Mouse (Mus musculus): Measurements from ENCODE around the gene Aacs. TPM values are rescaled to one million over a fixed set of nuclear protein-coding genes. Genes with fewer than 3 reads are reported as not detected.
"Not testable (repeated sequence)": the region's sequence is repeated elsewhere in the genome, so short reads cannot be mapped to it uniquely, and the experiment has no call there.

Gene Aacs
- polyA plus RNA-seq (2015; fragmentation: Nextera tagmentation; extraction: Ambion mirVana): 39.7 and 41.4 TPM in 2 replicates

DNA sequence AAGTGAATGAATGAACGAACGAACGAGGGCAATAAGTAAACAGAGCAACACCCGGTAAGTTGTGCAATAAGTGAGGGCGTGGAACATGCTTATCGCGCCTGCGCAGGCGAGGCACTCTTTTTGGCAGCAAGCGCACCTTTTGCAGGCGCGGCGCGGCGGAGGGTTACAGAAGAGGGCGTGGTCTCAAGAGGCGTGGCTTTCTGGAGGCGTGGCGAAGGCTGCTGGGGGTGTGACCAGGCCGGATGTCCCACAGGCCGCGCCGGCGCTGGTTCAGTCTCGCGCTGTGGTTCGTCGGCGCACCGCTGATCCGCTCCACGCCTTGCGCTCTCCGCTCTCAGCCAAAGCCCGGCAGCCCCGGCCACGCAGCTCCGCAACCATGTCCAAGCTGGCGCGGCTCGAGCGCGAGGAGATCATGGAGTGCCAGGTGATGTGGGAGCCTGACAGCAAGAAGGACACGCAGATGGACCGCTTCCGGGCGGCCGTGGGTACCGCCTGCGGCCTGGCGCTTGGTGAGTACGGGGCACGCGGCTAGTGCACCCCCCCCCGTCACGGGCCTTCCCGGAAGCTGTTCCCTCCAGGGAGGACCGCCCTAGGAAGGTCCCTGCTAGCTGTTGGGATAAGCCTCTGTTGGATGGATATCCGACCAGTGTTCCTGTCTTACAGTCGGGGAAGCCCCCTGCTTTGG is at the start of gene Aacs:
Aacs (plus strand) TSS at position 214 of the 685 bp plus-strand sequence.
- Histone ChIP-seq H3K9me3 (ENCODE audit: control insufficient read depth, low read length) (no peaks in the 10 kb centered on the region), H3K9ac (ENCODE audit: low read length) (peak within 1 kb of the TSS; percentile 71), H3K27me3 (ENCODE audit: control insufficient read depth, insufficient read depth, low read length) (no peaks in the 10 kb centered on the region), H3K4me3 (ENCODE audit: low read depth, low read length) (peak within 1 kb of the TSS; percentile 77), H3K4me1 (replicated peaks; ENCODE audit: control insufficient read depth, insufficient read depth) (peaks cover 5% of the 10 kb centered on the region; the same call in 1 of the 2 replicates), H3K36me3 (ENCODE audit: control insufficient read depth, insufficient read depth, low read length) (no peaks in the 10 kb centered on the region), H3K4me2 (replicated peaks; ENCODE audit: low read depth) (peak within 1 kb of the TSS; percentile 85), H3K27ac (replicated peaks) (peak within 1 kb of the TSS; percentile 81)
- DNase-seq (ENCODE audit: low spot score): peak; percentile 98
- ATAC-seq (ENCODE audit: low FRiP score, low TSS enrichment): peak; percentile 93
- no peak for TF ChIP-seq EP300 (optimal IDR thresholded peaks at IDR 0.05)
- no peak; the same call in 1 of the 2 replicates for TF ChIP-seq CTCF (IDR thresholded peaks at IDR 0.05; ENCODE audit: low read depth)
- under 1% methylated on average over 58 of the region's 60 CpGs for WGBS

DNA sequence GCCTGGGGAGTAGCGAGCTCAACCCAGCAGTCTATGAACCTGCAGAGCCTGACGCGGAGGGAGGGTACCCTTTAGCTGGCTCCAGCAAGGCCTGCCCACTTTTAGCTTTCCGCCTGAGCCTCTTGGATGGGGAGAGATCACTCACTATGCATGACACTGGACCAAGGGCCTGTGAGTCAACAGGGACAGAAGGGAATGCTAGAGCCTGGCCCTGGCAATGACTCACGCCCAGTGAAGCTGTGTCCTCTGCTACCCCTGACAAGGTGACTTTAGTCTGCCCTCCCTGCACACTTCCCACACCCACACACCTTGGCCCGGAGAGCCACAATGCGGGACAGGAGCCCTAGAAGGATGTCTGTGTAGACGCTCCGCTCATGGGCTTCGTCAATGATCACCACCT is 49.3 kb upstream of the Aacs start:
- Histone ChIP-seq H3K27me3 (ENCODE audit: control insufficient read depth, insufficient read depth, low read length) (no peaks in the 10 kb centered on the region), H3K9ac (ENCODE audit: low read length) (no peak overlapping the region), H3K9me3 (ENCODE audit: control insufficient read depth, low read length) (no peaks in the 10 kb centered on the region), H3K4me1 (replicated peaks; ENCODE audit: control insufficient read depth, insufficient read depth) (no peaks in the 10 kb centered on the region), H3K4me3 (ENCODE audit: low read depth, low read length) (no peak overlapping the region), H3K27ac (replicated peaks) (no peak overlapping the region), H3K36me3 (ENCODE audit: control insufficient read depth, insufficient read depth, low read length) (peaks cover 36% of the 10 kb centered on the region), H3K4me2 (replicated peaks; ENCODE audit: low read depth) (no peak overlapping the region)
- DNase-seq (ENCODE audit: low spot score) (no peak), ATAC-seq (ENCODE audit: low FRiP score, low TSS enrichment) (peak; percentile 51; the same call in 1 of the 2 replicates)
- WGBS: 93% methylated on average over 10 of the region's 10 CpGs
- TF ChIP-seq CTCF (IDR thresholded peaks at IDR 0.05; ENCODE audit: low read depth): no peak
- TF ChIP-seq EP300 (optimal IDR thresholded peaks at IDR 0.05): no peak

DNA sequence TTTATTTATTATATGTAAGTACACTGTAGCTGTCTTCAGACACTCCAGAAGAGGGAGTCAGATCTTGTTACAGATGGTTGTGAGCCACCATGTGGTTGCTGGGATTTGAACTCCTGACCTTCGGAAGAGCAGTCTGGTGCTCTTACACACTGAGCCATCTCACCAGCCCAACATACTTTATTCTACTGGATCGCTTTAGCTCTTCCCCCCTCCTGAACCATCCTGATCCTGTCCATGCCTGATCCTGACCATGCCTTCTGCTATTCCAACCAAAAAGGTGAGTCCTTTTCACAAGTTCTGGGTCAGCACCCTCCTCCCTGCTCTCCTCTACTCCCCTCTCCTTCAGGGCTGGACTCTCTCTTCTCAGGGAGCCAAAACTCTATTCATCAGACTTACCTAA is 43.3 kb upstream of the Aacs start:
- H3K36me3 ChIP-seq (ENCODE audit: control insufficient read depth, insufficient read depth, low read length); ATAC-seq (ENCODE audit: low FRiP score, low TSS enrichment); H3K9ac ChIP-seq (ENCODE audit: low read length); H3K27ac ChIP-seq (replicated peaks); H3K27me3 ChIP-seq (ENCODE audit: control insufficient read depth, insufficient read depth, low read length); DNase-seq (ENCODE audit: low spot score); H3K4me3 ChIP-seq (ENCODE audit: low read depth, low read length); H3K4me1 ChIP-seq (replicated peaks; ENCODE audit: control insufficient read depth, insufficient read depth); H3K9me3 ChIP-seq (ENCODE audit: control insufficient read depth, low read length); H3K4me2 ChIP-seq (replicated peaks; ENCODE audit: low read depth): not testable (repeated sequence)
- 92% methylated on average over 2 of the region's 2 CpGs for WGBS

DNA sequence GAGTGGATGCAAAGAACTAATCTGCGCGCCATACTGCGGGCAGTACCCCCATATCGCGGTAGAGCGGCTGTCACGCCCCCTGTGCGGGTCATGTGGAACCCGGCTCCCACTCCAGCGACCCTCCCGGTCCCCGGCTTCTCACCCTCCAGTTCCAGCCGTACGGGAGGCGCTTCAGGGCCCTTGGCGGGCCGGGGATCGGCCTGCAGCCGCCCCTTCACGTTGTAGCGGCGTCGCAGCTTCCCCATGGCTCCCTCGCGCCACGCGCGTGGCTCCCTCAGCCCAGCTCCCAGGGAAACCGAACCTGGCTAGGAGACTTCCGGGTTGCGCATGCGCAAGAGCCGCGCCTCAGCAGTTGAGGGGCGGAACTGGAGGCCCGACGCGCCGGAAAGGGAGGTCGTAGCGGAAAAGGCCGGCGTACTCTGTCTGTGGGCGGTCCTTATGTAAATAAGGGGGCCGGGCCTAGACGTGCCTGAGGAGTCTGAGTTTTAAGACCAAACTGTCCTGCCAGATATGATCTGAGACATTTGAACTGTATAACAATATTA is 41.7 kb upstream of the Aacs start, which contains the start of gene Dhx37:
Dhx37 (minus strand) TSS at position 329 of the 545 bp plus-strand sequence.
- Histone ChIP-seq H3K4me3 (ENCODE audit: low read depth, low read length) (peak within 1 kb of the TSS; percentile 72), H3K4me2 (replicated peaks; ENCODE audit: low read depth) (peak within 1 kb of the TSS; percentile 99), H3K4me1 (replicated peaks; ENCODE audit: control insufficient read depth, insufficient read depth) (peaks cover 4% of the 10 kb centered on the region; the same call in 1 of the 2 replicates), H3K27ac (replicated peaks) (peak within 1 kb of the TSS; percentile 70), H3K36me3 (ENCODE audit: control insufficient read depth, insufficient read depth, low read length) (0 out of 2 replicates have a peak, but pooled peaks cover 4% of the 10 kb centered on the region), H3K9me3 (ENCODE audit: control insufficient read depth, low read length) (no peaks in the 10 kb centered on the region), H3K9ac (ENCODE audit: low read length) (peak within 1 kb of the TSS; percentile 83), H3K27me3 (ENCODE audit: control insufficient read depth, insufficient read depth, low read length) (no peaks in the 10 kb centered on the region)
- WGBS: under 1% methylated on average over 45 of the region's 46 CpGs
- DNase-seq (ENCODE audit: low spot score) (peak; percentile 95), ATAC-seq (ENCODE audit: low FRiP score, low TSS enrichment) (peak; percentile 95)
- TF ChIP-seq CTCF (IDR thresholded peaks at IDR 0.05; ENCODE audit: low read depth) (no peak; the same call in 1 of the 2 replicates), EP300 (optimal IDR thresholded peaks at IDR 0.05) (no peak)

DNA sequence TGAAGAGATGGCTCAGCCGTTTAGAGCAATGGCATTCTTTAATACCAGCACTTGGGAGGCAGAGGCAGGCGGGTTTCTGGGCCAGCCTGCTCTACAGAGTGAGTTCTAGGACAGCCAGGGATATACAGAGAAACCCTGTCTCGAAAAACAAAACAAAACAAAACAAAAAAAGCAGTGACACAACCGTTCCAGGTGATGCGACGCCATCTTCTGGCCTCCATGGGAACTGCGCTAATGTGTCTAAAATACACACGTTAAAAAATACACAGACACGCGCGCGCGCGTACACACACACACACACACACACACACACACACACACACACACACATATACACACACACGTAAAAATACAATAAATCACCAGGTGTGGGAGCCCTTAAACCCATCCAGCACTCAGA is 41.3 kb upstream of the Aacs start:
- not testable (repeated sequence) for H3K4me1 ChIP-seq (replicated peaks; ENCODE audit: control insufficient read depth, insufficient read depth); H3K27ac ChIP-seq (replicated peaks); H3K36me3 ChIP-seq (ENCODE audit: control insufficient read depth, insufficient read depth, low read length); H3K27me3 ChIP-seq (ENCODE audit: control insufficient read depth, insufficient read depth, low read length); DNase-seq (ENCODE audit: low spot score); H3K9me3 ChIP-seq (ENCODE audit: control insufficient read depth, low read length); H3K9ac ChIP-seq (ENCODE audit: low read length); ATAC-seq (ENCODE audit: low FRiP score, low TSS enrichment)
- Histone ChIP-seq H3K4me3 (ENCODE audit: low read depth, low read length) (0 out of 2 replicates have a peak overlapping the region, but pooled peaks have one; percentile 6), H3K4me2 (replicated peaks; ENCODE audit: low read depth) (peak overlapping the region; percentile 99)
- WGBS: 62% methylated on average over 15 of the region's 15 CpGs
- peak; percentile 42 for TF ChIP-seq CTCF (IDR thresholded peaks at IDR 0.05; ENCODE audit: low read depth)
